Mouse (Mus musculus) kidney, adult 18-20 months (tissue): Measurements from ENCODE around the gene Pcyt1a.
"Not testable (repeated sequence)": the region's sequence is repeated elsewhere in the genome, so short reads cannot be mapped to it uniquely, and the experiment has no call there.

Experiments
- DNase-seq: peaks from one replicate; pipeline ENCODE4 v3.0.0; 2021

Gene Pcyt1a

GRCm38 (mm10) chr16:32434691-32435090 lies 4.0 kb downstream of the Pcyt1a start:
- DNase-seq: no peak

- no peak for DNase-seq
These were observed 5.9 kb downstream of the Pcyt1a start for GRCm38 (mm10) chr16:32436657-32437056.

GRCm38 (mm10) chr16:32437266-32437665 lies 6.5 kb downstream of the Pcyt1a start:
- DNase-seq: no peak

DNA sequence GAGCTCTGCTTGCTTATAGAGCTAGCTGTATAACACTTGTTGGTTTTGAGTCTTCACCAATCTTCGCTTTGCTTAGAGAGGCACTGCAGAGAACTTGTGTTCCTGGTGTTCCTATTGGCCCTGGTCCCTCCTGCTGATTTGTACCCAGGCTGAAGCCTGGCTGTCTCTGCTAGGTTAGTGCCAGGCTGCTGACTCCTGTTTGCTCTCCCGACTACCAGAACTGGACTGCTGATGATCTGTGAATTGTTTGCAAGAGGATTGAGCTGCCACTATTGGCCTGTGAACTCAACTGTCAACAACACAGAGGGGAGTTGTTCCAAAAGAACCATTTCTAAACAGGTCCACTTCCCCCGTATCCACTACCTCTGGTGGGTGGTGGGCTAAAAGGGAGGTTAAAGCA lies 10.7 kb downstream of the Pcyt1a start:
- no peak for DNase-seq

- not testable (repeated sequence) for DNase-seq
These were observed 13.9 kb downstream of the Pcyt1a start for GRCm38 (mm10) chr16:32444615-32445014.

DNA sequence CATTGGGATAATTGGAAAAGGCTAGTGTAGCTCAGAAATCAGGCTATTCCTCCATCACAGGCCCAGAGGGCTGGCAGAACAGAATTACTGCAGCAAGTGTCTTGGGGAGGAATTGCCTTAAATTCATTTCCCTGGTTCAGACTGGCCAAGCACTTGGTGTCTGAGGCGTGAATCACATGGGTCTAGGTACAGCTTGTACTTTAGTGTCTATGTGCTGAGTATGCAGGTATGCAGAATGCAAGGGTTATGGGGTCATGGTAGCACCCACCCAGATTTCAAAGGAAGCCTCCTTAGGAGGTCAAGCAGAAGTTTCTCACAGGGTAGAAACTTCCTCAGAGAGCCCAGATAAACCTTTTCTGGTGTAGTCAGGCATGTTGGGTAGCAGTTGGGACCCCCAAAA lies 14.8 kb downstream of the Pcyt1a start:
- peak; percentile 31 for DNase-seq

GRCm38 (mm10) chr16:32446563-32447138 lies 15.9 kb downstream of the Pcyt1a start:
- no peak for DNase-seq

- DNase-seq: no peak
These were observed 18.9 kb downstream of the Pcyt1a start for GRCm38 (mm10) chr16:32449665-32450064.

- no peak for DNase-seq
These were observed 19.4 kb downstream of the Pcyt1a start for GRCm38 (mm10) chr16:32450133-32450532.

DNA sequence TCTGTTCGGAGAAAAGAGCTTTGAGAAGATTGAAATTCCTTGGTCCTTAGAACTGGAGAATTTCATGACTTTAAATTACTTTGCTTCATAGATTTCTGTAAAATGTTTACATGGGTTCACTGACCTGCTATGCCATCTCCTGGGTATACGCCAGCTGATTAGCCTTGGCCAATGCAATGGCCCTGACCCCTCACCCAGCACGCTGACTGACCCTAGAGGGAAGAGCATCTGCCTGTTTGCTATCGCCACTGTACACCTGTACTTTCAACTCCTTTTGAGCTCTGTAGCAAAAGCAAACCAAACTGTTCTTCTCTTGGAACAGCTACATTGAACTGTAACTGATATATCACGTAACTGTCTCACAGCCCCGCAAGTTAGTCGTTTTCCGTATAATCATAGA lies 22.4 kb downstream of the Pcyt1a start:
- no peak for DNase-seq

DNA sequence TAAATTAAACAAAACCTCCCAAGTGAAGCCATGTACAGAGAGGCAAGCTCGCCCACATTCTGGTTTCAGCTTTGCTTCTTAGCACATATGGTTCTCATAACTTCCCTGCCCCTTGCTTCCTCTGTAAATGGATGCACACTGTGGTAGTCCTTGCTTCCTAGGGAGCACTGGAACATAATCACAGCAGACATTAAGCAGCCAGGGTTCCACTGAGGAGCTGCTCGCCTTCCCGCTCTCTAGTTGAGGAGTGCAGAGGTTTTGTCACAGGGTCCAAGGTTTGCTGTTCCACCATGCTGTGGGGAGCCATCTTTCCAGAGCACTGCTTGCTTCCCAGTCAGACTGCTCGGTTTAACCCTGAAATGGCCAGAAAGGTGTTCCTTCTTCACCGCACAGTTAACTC lies 23.9 kb downstream of the Pcyt1a start:
- no peak for DNase-seq

GRCm38 (mm10) chr16:32456086-32456485 lies 25.4 kb downstream of the Pcyt1a start:
- DNase-seq: no peak

GRCm38 (mm10) chr16:32456761-32457160 lies 26.0 kb downstream of the Pcyt1a start:
- no peak for DNase-seq

- peak; percentile 70 for DNase-seq
These were observed 27.1 kb downstream of the Pcyt1a start for GRCm38 (mm10) chr16:32457589-32458386.

- no peak for DNase-seq
These were observed 29.8 kb downstream of the Pcyt1a start for GRCm38 (mm10) chr16:32460518-32460917.

DNA sequence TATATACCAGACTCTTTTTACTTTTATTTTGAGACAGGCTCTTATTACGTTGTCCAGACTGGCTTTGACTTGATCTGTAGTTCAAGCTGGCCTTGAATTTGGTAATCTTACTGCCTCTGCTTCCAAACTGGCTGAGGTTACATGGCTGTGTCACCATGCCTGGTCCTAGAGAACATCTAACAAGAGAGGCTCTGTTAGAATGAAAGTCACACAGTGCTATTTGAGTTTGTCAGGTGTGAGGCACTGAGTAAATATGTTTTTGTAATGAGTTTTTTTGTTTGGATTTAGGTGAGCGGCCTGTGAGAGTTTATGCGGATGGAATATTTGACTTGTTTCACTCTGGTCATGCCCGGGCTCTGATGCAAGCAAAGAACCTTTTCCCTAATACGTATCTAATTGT lies 31.0 kb downstream of the Pcyt1a start:
- no peak for DNase-seq

DNA sequence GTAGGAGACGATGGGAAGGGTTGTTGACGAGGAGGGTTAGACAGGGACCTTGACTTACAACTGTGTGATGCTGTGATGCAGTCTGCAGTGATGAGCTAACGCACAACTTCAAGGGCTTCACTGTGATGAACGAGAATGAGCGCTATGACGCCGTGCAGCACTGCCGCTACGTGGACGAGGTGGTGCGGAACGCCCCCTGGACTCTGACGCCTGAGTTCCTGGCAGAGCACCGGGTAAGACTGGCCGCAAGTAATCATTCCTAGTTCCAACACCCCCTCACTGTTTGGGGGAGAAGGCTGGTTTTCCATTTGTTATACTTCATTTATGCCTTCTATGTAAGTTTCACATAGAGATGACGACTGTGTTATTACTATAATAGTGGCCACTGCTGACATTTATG lies 32.2 kb downstream of the Pcyt1a start:
- DNase-seq: no peak

GRCm38 (mm10) chr16:32463426-32463825 lies 32.7 kb downstream of the Pcyt1a start:
- no peak for DNase-seq

DNA sequence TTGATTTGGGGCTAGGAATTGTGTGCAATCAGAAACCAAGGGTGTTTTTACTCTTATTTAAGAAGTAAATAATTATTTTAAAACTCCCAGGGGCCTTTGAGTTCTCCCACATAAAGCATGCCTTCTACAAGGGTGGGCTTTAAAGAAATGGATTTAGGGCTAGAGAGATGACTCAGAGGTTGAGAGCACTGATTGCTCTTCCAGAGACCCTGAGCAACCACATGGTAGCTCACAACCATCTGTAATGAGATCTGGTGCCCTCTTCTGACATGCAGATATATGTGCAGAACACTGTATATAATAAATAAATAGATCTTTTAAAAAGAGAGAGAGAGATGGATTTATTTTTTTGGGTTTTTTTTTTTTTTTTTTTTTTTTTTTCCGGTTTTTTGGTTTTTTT lies 34.2 kb downstream of the Pcyt1a start:
- no peak for DNase-seq

- DNase-seq: no peak
These were observed 37.8 kb downstream of the Pcyt1a start for GRCm38 (mm10) chr16:32468488-32468887.

DNA sequence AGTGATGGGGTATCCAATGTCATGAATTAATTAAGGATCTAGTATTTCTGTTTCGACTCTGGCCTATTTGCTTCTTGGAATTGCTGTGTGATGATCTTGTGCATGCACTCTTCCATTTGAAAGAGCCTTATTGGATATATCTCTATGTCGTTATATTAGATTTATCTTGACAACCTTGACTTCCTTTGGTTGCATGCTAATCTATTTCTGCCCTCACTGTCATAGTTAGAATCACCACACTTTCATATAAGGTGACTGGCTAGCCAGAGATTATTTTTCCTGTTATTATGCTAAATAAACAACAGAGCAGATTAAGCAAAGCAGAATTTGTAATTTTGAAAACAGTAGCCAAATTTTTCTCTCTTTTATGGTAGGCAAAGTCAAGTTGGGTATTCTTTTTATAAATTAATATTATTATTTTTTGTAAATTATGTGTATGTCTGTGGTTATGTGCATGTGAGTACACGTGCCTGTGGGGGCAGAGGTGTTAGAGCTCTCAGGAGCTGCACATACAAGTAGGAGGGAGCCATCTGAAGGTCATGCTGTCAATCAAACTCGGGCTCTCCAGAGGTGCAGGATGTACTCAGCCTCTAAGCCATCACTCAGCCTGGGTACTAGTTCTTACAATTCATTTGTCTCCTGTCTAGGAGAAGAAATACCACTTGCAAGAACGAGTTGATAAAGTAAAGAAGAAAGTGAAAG lies 38.8 kb downstream of the Pcyt1a start:
- no peak for DNase-seq

DNA sequence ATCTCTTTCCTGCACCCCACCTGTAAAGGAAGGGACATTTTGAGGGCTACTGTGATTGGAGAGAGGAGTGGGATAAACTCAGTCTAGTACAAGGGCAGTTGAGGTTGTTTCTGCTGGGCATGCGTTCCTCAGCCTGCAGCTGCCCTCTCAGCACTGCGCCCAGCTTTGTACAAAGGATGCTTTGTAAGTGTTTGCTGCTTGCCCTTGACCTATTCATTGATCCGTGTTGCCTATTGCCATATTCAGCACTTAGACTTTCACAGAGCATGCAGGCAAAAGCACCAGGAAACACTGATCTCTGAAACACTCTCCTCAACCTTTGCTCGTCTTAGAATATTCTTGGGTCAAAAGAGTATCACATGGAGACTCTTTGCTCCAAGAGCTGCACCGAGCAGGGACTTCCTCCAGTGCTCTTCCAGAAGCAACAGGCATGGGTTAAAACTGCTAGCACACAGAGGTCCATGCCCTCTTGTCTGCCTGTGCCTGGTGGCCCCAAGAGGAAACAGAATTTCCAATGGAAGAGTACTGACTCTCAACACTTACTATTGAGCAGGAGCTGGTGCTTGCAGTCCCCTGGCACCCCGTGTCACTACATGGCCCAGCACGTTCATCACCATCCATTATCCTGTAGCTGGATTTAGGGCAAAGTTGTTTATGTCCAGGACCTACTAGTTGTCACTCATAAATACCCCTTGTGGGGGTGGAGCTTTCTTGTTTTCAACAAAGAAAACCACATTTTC lies 41.7 kb downstream of the Pcyt1a start:
- no peak for DNase-seq

GRCm38 (mm10) chr16:32477315-32477714 lies 46.6 kb downstream of the Pcyt1a start:
- DNase-seq: no peak
